Mouse (Mus musculus) lung, postnatal 25 days (tissue): ENCODE measurements around the gene Sf3b4.
"Not testable (repeated sequence)": the region's sequence is repeated elsewhere in the genome, so short reads cannot be mapped to it uniquely, and the experiment has no call there.

ENCODE experiments used
- DNase-seq: peaks from one replicate; pipeline ENCODE4 v3.0.0; 2022; ENCODE audit warnings: low spot score

Sf3b4 gene

DNA sequence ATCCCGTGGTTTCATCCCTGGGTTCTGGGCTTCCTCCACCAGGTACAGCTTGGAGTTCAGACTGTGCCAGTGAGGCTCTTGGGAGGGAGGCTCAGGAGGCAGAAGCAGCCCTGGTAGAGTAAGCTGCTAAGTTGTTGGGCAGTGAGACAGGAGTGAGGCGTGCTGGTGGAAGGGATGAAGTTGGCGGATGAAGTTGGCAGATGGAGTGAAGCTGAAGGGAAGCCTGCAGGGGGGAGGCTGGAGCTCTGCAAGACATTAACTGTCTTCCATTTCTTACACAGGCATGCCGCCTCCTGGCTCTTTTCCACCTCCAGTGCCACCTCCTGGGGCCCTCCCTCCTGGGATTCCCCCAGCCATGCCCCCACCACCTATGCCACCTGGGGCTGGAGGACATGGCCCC lies 1.9 kb downstream of the Sf3b4 start:
- DNase-seq, result not testable (repeated sequence)

DNA sequence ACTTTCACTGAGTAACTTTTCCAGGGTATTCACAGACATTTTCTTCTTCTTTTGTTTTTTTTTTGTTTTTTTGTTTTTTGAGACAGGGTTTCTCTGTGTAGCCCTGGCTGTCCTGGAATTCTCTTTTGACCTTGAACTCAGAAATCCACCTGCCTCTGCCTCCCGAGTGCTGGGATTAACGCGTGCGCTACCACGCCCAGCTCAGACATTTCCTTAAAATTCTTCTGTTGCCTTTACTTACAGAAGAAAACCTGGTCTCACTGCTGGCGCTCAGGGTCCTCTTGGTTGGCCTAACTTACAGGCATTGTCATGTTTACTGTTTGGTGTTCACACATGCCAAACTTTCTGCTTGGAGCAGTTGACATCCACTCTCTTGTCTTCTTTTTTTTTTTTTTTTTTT lies 3.1 kb downstream of the Sf3b4 start:
- DNase-seq, result no peak

DNA sequence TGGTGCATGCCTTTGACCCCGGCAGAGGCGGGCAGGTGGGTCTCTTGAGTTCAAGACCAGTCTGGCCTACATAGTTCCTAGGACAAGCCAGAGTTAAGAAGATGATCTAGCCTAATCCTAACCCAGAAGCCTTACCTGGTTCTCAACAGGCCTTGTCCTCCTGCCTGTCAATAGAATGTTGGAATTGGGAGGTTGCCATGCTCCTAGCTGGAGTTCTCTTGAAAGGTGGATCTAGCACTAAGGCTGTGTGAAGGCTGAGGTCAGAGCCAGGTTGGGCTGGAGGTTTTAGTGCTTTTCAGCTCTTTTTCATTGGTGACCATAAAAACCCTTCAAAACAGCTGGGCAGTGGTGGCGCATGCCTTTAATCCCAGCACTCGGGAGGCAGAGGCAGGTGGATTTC lies 6.3 kb downstream of the Sf3b4 start:
- DNase-seq, result no peak

DNA sequence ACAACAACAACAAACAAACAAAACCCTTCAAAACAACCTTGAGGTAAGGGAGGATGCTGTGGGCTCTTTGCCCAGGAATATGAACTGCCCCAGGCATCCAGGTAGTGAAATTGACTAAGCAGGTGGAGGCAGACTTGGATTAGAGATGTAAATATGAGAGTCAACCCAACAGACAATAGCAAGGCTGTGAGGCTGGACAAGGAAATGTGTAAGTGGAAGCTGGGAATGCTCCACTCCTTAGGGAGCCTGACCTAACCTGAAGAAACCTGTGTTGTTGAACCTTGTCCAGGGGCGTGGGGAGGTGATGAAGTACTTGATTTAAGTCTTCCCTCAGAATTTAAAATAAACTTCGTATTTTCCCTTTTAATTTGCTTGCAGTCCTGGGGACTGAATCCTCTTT lies 6.8 kb downstream of the Sf3b4 start:
- DNase-seq, result no peak

DNA sequence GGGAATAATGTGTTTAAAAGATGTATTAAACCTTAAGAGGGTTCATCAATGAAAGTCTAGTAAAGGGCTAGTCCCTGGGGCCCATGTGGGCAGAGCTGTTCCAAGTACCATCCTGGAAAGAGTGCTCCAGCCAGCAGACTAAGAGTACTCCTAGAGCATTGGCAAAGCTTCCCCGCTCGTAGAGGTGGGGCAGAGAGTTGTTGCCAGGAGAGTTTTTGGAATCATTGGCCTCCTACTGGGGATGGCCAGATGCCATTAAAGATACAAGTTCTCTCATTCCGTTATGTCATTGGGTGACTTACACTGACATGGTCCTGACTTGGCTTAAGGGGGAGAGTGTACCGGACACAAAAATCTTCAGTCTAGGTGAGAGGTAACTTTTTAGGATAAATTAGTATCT lies 7.4 kb downstream of the Sf3b4 start:
- DNase-seq, result peak; percentile 59

DNA sequence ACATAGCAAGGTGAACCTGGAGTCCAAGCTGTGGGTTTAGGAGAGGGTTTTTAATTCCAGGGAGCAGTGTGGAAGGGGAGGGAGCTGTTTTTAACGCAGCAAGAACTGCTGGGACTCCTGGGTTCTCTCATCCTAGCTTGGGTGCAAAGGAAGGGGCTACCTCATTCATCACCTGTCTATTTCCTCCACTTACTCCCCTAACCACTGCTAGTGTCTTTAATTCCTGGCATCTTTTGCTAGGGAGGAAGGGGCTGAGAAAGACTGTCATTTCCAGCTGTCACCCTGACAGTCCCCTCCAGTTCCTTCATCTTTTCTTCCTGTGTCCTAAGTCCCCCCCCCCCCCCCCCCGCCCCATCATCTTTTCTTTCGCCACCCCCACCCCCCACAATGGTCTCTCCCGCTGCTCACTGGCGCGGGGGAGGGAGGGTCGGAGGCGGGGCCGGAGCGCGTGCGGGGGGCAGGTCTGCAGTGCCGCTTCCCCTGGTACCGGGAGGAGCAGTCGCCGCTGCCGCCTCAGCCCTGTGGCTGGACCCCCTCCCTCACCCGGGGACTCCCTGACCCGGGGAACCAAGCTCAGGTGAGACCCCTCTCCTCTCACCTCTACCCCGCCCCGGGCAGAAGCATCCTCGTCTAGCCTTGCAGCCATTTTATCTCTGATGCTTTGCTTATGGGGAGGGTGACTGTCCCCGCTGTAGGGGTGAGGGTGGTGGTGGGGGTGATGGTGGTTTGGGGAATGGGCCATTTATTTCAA lies 8.8 kb downstream of the Sf3b4 start, which contains the start of gene Sv2a:
Sv2a (plus strand) TSS at position 425 of the 751 bp plus-strand sequence.
- no peak for DNase-seq

DNA sequence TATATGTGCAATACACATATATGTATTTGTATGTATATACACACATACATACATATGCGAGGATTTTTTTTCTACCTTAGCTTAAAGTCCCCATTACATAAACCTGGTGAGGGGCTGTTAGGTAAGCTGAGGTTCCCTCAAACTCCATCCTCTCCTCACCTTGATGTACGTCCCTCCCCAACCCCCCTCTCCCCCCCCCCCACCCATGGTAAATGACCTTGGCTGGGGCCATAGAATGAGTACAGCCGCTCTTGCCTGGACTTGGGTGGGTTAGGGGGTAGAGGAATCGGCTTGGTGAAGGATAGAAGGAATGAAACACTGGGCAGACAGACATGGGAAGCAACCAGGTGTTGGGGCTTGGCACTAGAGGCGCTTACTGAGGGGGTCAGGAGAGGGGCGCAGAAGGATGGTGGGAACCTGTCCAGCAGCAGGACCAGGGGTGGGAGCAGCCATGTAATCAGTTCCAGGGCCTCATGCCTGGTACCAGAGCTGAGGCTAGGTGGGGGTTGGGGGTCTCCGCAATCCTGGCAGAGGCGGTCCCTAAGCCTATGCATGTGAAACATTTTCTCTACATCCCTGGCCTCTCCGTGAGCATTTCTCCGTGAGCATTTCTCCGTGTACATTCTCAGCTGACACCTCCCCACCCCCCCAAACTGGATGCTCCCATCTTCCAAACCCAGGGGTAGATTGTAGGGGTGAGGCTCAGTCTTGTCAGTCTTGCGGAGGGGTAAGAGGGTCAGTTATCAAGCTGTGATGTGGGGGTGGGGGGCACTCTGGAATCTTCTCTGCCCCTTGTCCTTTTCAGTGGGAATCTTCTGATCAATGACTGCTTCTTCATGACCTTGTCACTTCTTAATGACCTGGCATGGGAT lies 9.6 kb downstream of the Sf3b4 start:
- DNase-seq, result no peak

DNA sequence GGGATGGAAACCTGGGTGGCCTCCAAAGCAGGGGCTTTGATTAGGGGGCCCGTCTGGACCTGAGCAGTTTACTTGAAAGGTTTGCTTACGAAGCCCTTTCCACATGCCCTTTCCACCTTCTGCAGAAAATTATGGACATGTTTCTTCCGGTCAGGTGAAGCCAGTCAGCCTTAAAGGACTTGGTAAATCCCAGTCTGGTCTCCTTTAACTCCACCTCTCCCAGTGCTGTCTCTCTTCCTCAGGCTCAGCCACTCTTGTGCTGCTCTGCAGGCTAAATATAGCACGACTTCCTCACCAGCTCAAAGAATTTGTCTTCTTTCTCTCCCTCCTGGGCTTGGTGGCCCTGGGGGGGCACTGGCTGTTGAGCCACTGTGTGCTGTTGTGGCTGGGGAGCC lies 10.2 kb downstream of the Sf3b4 start:
- no peak for DNase-seq

DNA sequence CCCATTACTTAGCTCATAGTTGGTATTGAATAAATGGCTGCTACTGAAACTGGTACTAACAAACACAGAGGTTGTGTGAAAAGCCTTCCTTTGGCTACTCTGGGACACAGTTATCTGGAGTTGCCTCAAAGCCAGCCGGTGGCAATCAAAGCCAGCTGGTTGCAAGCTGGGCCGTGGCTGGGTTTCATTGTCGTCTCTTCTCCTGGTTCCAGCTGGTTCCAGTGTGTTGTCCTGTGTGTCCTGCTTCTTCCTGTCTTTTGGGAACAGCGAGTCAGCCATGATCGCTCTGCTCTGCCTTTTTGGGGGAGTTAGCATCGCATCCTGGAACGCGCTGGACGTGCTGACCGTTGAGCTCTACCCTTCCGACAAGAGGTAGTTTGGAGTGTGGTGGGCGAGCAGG lies 20.8 kb downstream of the Sf3b4 start:
- no peak for DNase-seq

DNA sequence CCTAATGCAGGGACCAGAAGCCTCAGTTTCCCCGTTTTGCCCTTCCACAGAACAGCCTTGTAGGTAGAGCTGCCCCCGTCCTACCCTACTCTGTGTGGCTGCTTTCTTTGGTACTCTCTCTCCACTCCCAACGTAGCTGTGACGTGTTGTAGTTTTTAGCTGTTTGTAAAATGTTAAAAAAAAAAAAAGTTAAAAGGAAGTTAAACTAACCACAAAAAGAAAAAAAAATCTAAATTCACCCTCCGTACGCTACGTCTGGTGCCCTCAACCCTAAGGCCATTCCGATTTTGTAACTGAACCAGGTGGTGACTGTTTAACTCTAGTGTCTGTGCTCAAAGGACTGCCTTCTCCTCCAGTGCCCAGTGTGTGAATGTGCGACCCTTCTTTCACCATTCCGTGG lies 22.8 kb downstream of the Sf3b4 start:
- no peak for DNase-seq

DNA sequence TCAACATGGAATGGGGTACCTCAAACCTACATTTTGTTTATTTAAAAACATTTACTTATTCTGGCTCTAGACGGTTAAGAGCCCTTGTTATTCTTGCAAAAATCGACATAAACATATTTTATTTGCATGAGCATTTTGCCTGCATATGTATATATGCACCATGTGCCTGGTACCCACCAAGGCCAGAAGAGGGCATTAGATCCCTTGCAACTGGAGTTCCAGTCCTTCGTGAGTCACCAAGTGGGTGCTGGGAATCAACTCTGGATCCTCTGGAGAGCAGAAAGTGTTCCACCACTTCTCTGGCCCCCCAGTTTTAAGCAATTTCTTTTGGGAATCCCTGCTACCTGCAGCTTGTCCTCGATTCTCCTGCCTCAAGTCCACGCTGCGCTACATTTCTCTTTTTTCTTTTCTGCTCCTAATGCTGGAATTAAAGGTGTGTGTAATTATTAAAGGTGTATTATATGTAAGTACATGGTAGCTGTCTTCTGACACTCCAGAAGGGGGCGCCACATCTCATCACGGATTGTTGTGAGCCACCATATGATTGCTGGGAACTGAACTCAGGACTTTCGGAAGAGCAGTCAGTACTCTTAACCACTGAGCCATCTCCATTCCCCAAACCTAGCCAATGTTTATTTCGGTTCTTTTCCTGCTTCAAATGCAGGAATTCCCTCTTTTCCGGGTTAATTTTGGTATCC lies 23.6 kb downstream of the Sf3b4 start:
- DNase-seq, result no peak

DNA sequence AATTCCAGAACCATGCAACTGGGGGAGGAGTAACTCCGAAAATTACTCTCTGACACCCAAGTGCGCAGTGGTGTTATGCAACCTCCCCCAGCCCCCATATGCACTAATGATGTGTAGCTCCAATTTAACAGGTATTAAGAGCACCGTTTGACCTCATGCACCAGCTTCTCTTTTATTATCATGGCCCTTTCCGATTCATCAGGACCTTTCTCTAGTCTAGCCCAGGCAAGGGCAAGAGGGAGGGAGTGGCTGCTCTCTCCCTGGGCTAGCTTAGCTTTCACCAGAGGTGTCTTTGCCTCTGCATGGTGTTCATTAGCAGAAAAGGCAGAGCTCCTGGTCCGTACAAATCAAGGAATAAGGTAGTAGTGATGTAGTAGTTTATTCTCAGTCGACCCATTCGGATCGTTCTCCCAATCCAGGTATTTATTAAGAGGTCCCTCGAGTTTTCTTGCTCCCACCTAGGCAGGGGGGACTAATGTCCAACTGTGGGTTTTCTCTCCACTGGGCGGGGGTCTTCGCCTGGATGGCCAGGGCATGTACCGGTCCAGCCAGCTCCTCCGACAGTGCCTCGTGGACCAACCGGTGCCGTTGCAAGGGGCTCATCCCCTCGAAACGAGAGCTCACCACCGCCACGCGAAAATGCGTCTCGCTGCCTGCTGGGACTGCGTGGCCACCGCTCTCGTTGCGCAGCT lies 24.5 kb downstream of the Sf3b4 start:
- DNase-seq, result no peak

DNA sequence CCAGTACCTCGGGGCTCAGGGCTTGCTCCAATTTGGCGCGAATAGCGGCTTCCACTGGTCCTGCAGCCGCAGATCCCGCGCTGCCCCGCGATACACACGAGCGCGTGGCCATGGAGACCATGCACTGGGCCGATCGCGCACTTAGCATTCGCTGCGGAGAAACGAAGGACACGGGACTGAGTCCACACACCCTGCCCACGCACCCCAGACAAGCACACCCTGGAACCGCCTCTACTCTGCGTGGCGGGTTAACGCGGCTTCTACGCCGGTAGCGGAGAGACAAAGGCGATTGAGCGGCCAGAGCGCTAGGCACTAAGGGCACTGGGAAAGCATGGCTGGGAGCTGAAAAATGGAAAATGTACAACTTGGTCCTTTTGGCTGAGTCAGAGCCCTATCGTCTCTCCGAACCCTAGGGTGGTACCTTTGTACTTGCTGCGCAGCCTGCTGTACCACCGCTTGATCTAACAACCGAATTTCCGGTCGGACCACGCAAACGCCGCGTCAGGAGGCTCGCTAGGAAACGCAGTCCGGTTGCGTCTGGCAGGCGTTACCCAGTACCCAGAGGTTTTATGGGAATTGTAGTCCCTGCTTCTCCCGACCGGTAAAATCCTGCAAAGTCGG lies 25.1 kb downstream of the Sf3b4 start:
- peak; percentile 95 for DNase-seq

DNA sequence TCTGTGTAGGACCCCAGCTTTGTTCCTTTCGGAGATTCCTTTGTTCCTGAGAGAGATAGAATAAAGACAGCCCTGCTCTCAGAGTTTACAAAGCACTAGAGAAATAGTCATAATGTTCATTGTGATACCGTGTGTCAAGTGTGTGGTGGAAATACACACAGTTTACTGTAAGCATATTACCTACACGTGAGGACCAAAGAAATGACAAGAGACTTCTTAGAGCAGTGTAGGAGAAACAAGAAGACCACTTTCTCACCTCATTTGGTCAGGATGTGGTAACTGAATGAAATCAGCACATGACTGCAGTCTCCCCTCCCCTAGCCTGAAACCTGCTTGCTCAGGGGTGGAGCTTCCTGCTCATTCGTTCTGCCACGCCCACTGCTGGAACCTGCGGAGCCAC lies 26.0 kb downstream of the Sf3b4 start:
- peak; percentile 50 for DNase-seq

DNA sequence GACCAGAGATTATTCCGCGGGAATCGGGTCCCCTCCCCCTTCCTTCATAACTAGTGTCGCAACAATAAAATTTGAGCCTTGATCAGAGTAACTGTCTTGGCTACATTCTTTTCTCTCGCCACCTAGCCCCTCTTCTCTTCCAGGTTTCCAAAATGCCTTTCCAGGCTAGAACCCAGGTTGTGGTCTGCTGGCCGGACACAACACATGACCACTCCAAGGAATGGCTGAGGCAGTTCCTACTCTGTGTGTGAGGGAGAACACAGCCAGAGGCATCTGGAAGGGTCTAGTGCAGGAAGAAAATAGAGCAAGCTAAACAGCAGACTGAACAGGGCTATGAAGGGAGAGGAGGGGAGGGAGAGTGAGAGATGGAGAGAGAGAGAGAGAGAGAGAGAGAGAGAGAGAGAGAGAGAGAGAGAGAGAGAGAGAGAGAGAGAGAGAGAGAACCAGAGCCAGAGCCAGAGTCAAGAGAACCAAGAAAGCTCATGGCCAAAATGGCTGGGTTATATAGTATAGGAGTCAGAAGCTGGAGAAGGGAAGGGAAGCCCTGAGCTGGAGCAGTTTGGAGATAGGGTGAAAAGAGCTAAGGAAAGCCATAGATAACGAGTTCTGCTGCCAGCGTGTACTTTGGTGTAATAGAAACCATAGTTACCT lies 26.6 kb downstream of the Sf3b4 start:
- DNase-seq, result not testable (repeated sequence)

DNA sequence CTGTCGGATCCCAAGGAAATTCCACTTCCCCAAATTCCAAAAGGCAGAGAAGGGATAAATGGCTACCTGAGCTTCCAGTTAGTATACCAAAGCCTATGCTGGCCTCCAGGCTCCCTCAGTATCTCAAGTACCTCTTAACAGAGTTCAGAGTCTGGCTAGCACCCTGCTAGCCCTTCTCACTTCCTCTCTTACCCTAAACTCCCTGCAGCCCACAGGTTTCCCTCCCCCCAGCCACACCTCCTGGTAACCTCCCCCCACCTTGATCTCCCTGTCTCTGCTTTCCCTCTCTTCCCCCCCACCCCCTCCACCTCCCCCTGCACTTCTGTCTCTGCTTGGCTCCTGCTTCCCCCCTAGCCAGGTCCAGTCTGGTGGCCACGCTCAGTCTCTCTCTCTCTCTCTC lies 27.6 kb downstream of the Sf3b4 start:
- no peak for DNase-seq

DNA sequence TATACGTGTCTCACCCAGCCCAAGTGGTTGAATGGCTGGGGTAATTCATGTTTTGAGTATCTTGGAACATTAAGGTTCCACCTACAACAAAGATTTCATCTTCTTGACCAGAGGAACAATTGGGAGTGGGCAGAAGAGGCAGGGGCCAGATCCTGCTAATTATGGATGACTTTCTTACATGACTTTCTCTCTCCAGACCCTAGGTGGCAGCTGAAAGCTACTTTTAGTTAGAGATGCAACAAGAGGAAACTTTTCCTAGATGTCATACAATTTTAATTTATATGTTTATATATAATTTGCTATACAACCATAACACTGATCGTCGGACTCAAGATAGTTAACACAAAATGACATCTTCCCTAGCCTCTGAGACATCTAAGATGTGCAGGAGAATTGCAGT lies 35.7 kb downstream of the Sf3b4 start:
- DNase-seq, result no peak

DNA sequence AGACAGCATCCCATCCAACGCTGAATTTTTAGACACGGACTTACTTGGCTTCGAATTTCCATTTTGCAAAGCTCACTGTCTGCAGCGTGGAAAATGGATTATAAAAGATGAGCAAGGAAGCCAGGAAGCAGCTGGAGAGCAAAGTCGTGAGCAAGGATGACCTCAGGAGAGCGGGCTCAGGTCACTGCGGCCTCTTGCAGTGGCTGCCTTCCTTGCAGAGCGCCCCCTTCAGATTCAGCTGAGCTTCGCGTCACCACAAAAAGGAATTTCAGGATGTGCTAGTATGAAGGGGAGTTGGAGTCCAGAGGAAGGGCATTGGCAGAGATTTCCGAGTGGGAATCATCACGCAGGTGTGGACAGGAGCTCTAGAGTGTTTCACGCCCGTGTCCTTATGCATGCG lies 37.1 kb downstream of the Sf3b4 start:
- no peak for DNase-seq

DNA sequence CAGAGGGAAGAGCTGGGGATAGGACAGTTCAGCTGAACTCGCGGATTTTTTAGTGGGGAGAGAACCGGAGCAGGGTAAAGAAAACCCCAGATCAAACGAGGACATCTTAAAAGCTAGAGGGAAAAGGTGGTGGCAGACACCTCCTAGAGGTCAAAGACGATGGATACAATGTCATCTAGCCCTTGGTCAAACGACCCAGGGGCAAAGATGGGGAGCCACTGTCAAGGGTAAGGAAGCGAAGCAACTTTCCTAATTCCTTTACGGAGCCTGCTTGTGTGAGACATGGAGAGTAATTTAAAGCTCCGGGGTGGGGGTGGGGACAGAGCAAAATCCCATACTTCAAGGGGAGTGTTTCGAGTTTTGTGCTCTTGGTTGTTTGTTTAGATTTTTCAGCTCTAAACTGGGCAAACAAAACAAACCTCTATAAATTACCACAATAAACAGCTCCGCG lies 47.1 kb downstream of the Sf3b4 start:
- DNase-seq, result peak; percentile 46

DNA sequence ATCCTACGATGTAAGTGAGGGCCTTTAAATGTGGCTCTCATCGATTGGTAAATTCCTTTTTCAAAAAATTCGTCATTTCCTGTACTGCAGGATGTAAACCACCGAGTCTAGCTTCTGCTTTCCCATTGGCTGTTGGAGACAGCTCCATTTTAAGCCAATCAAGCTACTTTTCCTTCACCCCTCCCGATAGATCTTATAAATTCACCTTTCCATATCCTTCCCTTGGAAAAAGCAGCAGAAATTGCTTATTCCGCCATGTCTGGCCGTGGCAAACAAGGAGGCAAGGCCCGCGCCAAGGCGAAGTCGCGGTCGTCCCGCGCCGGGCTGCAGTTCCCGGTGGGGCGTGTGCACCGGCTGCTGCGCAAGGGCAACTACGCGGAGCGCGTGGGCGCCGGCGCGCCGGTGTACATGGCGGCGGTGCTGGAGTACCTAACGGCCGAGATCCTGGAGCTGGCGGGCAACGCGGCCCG lies 47.6 kb downstream of the Sf3b4 start, which contains the start of the genes Bola1 and Hist2h2ab:
Bola1 (minus strand) TSS at position 49 of the 470 bp plus-strand sequence.
Hist2h2ab (plus strand) TSS at position 205 of the 470 bp plus-strand sequence.
- peak; percentile 90 for DNase-seq
